Mouse (Mus musculus): ENCODE data around the gene Syn3.
"Not testable (repeated sequence)": the region's sequence is repeated elsewhere in the genome, so short reads cannot be mapped to it uniquely, and the experiment has no call there.

Syn3 gene

GRCm38 (mm10) chr10:86052818-86053522 is 445.7 kb downstream of the Syn3 start:
- DNase-seq (ENCODE audit: low spot score in 2 of 2) = no peak

GRCm38 (mm10) chr10:86050522-86050921 is 448.2 kb downstream of the Syn3 start:
- DNase-seq (ENCODE audit: low spot score in 2 of 2) = no peak

GRCm38 (mm10) chr10:86047786-86048185 is 450.9 kb downstream of the Syn3 start:
- no peak for DNase-seq (ENCODE audit: low spot score in 2 of 2)

- no peak for DNase-seq (ENCODE audit: low spot score in 2 of 2)
Measured at GRCm38 (mm10) chr10:86046371-86046770, 452.3 kb downstream of the Syn3 start.

- DNase-seq (ENCODE audit: low spot score in 2 of 2) = no peak
Measured at GRCm38 (mm10) chr10:86044066-86044465, 454.6 kb downstream of the Syn3 start.

- DNase-seq (ENCODE audit: low spot score in 2 of 2) = no peak
Measured at GRCm38 (mm10) chr10:86043651-86044050, 455.0 kb downstream of the Syn3 start.

- DNase-seq (ENCODE audit: low spot score in 2 of 2) = no peak
Measured at GRCm38 (mm10) chr10:86034007-86034728, 464.5 kb downstream of the Syn3 start.

GRCm38 (mm10) chr10:86032517-86032916 is 466.2 kb downstream of the Syn3 start:
- no peak for DNase-seq (ENCODE audit: low spot score in 2 of 2)

GRCm38 (mm10) chr10:86030743-86031142 is 468.0 kb downstream of the Syn3 start:
- DNase-seq (ENCODE audit: low spot score in 2 of 2) = no peak

- not testable (repeated sequence) for DNase-seq (ENCODE audit: low spot score in 2 of 2)
Measured at GRCm38 (mm10) chr10:86026807-86027206, 471.9 kb downstream of the Syn3 start.

GRCm38 (mm10) chr10:86026354-86026753 is 472.3 kb downstream of the Syn3 start:
- DNase-seq (ENCODE audit: low spot score in 2 of 2) = no peak

- no peak for DNase-seq (ENCODE audit: low spot score in 2 of 2)
Measured at GRCm38 (mm10) chr10:86025906-86026305, 472.8 kb downstream of the Syn3 start.

- no peak for DNase-seq (ENCODE audit: low spot score in 2 of 2)
Measured at GRCm38 (mm10) chr10:86023149-86023548, 475.5 kb downstream of the Syn3 start.

- DNase-seq (ENCODE audit: low spot score in 2 of 2) = no peak
Measured at GRCm38 (mm10) chr10:86022474-86022816, 476.3 kb downstream of the Syn3 start.

- peak; percentile 40 to 85 for DNase-seq (ENCODE audit: low spot score in 2 of 2)
Measured at GRCm38 (mm10) chr10:86021749-86022473, 476.8 kb downstream of the Syn3 start, which contains the start of gene Fbxo7. TSS of gene Fbxo7 (plus strand) at chr10:86021972.

GRCm38 (mm10) chr10:86021408-86021748 is 477.3 kb downstream of the Syn3 start:
- DNase-seq (ENCODE audit: low spot score in 2 of 2) = peak in 1 of 2 experiments; percentile 36

GRCm38 (mm10) chr10:86018813-86019212 is 479.9 kb downstream of the Syn3 start:
- DNase-seq (ENCODE audit: low spot score in 2 of 2) = no peak

- DNase-seq (ENCODE audit: low spot score in 2 of 2) = no peak
Measured at GRCm38 (mm10) chr10:86017781-86018180, 480.9 kb downstream of the Syn3 start.

- no peak for DNase-seq (ENCODE audit: low spot score in 2 of 2)
Measured at GRCm38 (mm10) chr10:86011781-86012180, 486.9 kb downstream of the Syn3 start, which contains the start of gene Bpifc. TSS of gene Bpifc (minus strand) at chr10:86011895.

GRCm38 (mm10) chr10:86011172-86011571 is 487.5 kb downstream of the Syn3 start:
- DNase-seq (ENCODE audit: low spot score in 2 of 2) = no peak

GRCm38 (mm10) chr10:86010636-86011035 is 488.1 kb downstream of the Syn3 start:
- DNase-seq (ENCODE audit: low spot score in 2 of 2) = no peak

GRCm38 (mm10) chr10:86009688-86010087 is 489.0 kb downstream of the Syn3 start:
- DNase-seq (ENCODE audit: low spot score in 2 of 2) = no peak

GRCm38 (mm10) chr10:86006455-86006854 is 492.2 kb downstream of the Syn3 start:
- DNase-seq (ENCODE audit: low spot score in 2 of 2) = no peak
